Mouse (Mus musculus): ENCODE measurements around the gene Lcp1. TPM values are rescaled to one million over a fixed set of nuclear protein-coding genes. Genes with fewer than 3 reads are reported as not detected.

The Lcp1 gene
- polyA plus RNA-seq, 1 experiment from 2014 or later, result 40.9 TPM

DNA sequence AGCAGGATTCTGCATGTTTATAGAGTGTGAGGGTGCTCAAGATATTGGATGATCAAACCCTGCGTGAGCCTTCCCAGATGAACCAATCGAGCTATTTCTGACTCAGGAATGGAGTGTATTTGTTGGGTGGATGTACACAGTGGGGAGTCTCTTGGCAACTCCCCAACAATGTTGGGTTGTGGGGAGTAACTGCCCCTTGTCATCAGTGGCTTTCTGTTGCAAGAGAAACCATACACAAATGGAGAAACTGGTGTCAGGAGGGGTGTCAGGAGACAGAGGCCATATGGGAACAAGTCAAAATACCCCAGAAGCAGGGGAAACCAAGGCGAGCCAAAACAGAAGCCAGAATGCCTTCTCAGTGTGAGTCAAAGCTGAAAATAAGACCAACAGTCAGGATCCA, 20.2 kb downstream of the Lcp1 start:
- 49% methylated on average over 3 of the region's 3 CpGs for WGBS (ENCODE audit: insufficient replicate concordance)
- no peak overlapping the region for H3K27ac ChIP-seq (replicated peaks)
- peaks cover 19% of the 10 kb centered on the region for H3K4me1 ChIP-seq (replicated peaks)
- ATAC-seq (ENCODE audit: insufficient read depth), result no peak
- H3K4me2 ChIP-seq, result no peak overlapping the region
- H3K9me3 ChIP-seq (replicated peaks), result no peaks in the 10 kb centered on the region
- peaks cover 15% of the 10 kb centered on the region; the same call in 1 of the 2 replicates for H3K27me3 ChIP-seq
- H3K4me3 ChIP-seq (replicated peaks), result no peak overlapping the region
- no peaks in the 10 kb centered on the region for H3K36me3 ChIP-seq (replicated peaks)
- H3K9ac ChIP-seq, result no peak overlapping the region

DNA sequence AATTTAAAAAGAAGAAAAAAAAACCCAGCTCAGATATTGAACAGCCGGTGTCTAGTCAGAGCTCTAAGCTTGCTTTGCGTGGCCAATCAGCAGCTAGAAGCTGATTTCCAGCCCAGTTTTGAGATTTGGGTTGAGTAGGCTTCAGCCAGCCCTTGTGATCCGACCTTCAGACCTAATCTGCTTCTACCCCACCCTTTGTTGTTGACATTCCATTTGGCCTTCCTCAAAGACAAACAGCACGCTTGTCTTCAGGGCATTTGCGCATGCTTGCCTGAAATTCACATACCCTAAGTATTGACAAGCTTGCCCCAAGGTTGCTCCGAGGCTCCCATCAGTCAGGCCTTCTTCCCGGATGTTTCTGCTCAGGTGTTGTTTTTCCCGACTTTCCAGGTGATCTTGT, 23.6 kb downstream of the Lcp1 start:
- H3K36me3 ChIP-seq (replicated peaks), result no peaks in the 10 kb centered on the region
- peaks cover 15% of the 10 kb centered on the region; the same call in 1 of the 2 replicates for H3K27me3 ChIP-seq
- H3K4me3 ChIP-seq (replicated peaks), result no peak overlapping the region
- WGBS (ENCODE audit: insufficient replicate concordance), result 63% methylated on average over 8 of the region's 8 CpGs
- no peak overlapping the region for H3K9ac ChIP-seq
- ATAC-seq (ENCODE audit: insufficient read depth), result no peak
- H3K4me1 ChIP-seq (replicated peaks), result no peaks in the 10 kb centered on the region; the same call in 1 of the 2 replicates
- H3K27ac ChIP-seq (replicated peaks), result no peak overlapping the region
- no peaks in the 10 kb centered on the region for H3K9me3 ChIP-seq (replicated peaks)
- no peak overlapping the region for H3K4me2 ChIP-seq

DNA sequence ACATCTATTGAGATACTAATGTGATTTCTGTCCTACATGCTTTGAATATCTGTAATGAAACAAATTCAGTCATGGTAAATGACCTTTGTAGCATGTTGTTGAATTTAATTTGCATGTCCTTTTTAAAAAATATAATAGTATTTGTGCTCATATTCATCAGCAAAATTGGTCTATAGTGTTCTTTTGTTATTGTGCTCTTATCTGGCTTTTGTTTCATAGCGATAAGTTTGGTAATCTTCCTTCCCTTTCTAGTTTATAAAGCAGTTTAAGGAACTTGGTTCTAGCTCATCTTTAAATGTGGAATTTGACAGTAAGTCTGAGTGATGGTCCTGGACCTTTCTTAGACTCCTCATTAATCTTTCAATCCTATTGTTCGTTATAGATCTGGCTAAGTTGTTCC, 28.5 kb downstream of the Lcp1 start:
- H3K4me2 ChIP-seq, result no peak overlapping the region
- no peaks in the 10 kb centered on the region for H3K9me3 ChIP-seq (replicated peaks)
- H3K27me3 ChIP-seq, result peaks cover 9% of the 10 kb centered on the region; the same call in 1 of the 2 replicates
- ATAC-seq (ENCODE audit: insufficient read depth), result no peak
- H3K27ac ChIP-seq (replicated peaks), result no peak overlapping the region
- no peaks in the 10 kb centered on the region for H3K36me3 ChIP-seq (replicated peaks)
- peaks cover 6% of the 10 kb centered on the region; the same call in 1 of the 2 replicates for H3K4me1 ChIP-seq (replicated peaks)
- no peak overlapping the region for H3K9ac ChIP-seq
- H3K4me3 ChIP-seq (replicated peaks), result no peak overlapping the region
- WGBS (ENCODE audit: insufficient replicate concordance), result 68% methylated on average over 2 of the region's 2 CpGs

DNA sequence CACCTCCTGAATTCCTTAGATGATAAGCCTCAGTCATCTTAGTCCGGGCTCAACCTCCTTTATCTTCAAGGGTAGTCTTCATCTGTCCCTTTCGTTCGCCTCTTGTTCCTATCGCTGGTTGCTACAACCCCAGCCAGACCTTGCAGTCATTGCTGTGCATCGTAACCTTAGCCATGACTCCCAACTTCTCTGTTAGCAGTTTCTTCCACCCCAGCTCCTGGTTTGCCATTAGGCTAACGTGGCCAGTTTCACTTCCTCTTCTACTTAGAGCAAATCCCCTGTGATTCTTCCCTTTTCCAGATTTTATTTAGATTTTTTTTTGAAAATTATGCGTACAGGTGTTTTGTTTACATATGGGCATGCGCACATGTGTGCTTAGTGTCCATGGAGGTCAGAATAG, 33.0 kb downstream of the Lcp1 start:
- H3K4me2 ChIP-seq, result no peak overlapping the region
- WGBS (ENCODE audit: insufficient replicate concordance), result 60% methylated on average over 8 of the region's 8 CpGs
- no peaks in the 10 kb centered on the region for H3K9me3 ChIP-seq (replicated peaks)
- no peak overlapping the region for H3K27ac ChIP-seq (replicated peaks)
- H3K9ac ChIP-seq, result no peak overlapping the region
- 0 out of 2 replicates have a peak, but pooled peaks cover under 1% of the 10 kb centered on the region for H3K27me3 ChIP-seq
- no peak overlapping the region for H3K4me3 ChIP-seq (replicated peaks)
- H3K36me3 ChIP-seq (replicated peaks), result no peaks in the 10 kb centered on the region
- peaks cover 13% of the 10 kb centered on the region; the same call in 1 of the 2 replicates for H3K4me1 ChIP-seq (replicated peaks)
- ATAC-seq (ENCODE audit: insufficient read depth), result no peak

DNA sequence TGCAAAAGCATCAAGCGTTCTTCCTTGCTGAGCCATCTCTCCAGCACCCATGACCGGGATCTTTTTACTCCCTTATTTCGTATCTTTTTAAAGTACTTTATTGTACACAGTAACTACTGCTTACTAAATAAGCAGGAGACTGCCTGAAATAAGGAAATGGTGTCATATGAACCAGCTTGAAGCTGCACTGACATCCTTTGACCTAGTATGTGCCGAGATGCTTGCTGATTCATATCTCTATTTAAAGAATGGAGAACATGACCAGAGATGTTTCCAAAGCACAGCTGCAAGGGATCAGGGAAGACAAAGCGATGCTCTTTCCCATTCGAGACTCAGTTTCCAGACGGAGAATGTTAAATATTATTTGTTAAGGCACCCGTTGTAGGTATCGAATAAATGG, 33.4 kb downstream of the Lcp1 start:
- peaks cover 13% of the 10 kb centered on the region; the same call in 1 of the 2 replicates for H3K4me1 ChIP-seq (replicated peaks)
- 78% methylated on average over 9 of the region's 9 CpGs for WGBS (ENCODE audit: insufficient replicate concordance)
- H3K27ac ChIP-seq (replicated peaks), result no peak overlapping the region
- H3K9me3 ChIP-seq (replicated peaks), result no peaks in the 10 kb centered on the region
- H3K4me3 ChIP-seq (replicated peaks), result no peak overlapping the region
- no peak overlapping the region for H3K9ac ChIP-seq
- no peaks in the 10 kb centered on the region for H3K36me3 ChIP-seq (replicated peaks)
- no peak overlapping the region for H3K4me2 ChIP-seq
- H3K27me3 ChIP-seq, result 0 out of 2 replicates have a peak, but pooled peaks cover 5% of the 10 kb centered on the region
- no peak for ATAC-seq (ENCODE audit: insufficient read depth)

DNA sequence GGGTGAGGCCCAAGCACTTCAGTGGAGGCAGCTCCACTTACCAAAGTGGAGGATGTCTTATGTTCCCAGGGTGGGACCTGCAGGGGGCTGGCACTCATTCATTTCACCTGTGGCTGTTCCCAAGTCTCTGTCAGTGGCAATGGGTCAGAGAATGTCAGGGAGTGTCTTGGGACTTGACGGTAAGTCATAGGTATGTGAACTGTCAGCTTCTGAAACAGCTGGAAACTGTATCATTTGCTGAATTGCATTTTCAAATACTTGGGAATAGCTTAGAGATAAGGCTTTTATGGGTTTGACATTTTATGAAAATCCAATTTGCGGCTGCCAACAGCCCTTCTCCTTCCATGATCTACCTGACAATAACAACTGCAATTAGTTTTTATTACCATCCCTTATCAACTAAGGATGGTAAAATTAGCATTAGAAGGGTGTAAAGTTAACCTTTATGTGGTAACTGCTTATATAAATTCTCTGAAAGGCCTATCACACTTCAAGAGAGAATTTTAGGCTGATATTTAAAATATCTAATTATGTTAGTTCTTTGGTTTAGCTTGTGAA, 34.8 kb downstream of the Lcp1 start:
- H3K36me3 ChIP-seq (replicated peaks), result no peaks in the 10 kb centered on the region
- H3K9me3 ChIP-seq (replicated peaks), result no peaks in the 10 kb centered on the region
- peaks cover 16% of the 10 kb centered on the region; the same call in 1 of the 2 replicates for H3K4me1 ChIP-seq (replicated peaks)
- 82% methylated on average over 2 of the region's 2 CpGs for WGBS (ENCODE audit: insufficient replicate concordance)
- H3K27me3 ChIP-seq, result 0 out of 2 replicates have a peak, but pooled peaks cover 6% of the 10 kb centered on the region
- H3K9ac ChIP-seq, result no peak overlapping the region
- no peak overlapping the region for H3K27ac ChIP-seq (replicated peaks)
- ATAC-seq (ENCODE audit: insufficient read depth), result no peak
- no peak overlapping the region for H3K4me3 ChIP-seq (replicated peaks)
- H3K4me2 ChIP-seq, result no peak overlapping the region

DNA sequence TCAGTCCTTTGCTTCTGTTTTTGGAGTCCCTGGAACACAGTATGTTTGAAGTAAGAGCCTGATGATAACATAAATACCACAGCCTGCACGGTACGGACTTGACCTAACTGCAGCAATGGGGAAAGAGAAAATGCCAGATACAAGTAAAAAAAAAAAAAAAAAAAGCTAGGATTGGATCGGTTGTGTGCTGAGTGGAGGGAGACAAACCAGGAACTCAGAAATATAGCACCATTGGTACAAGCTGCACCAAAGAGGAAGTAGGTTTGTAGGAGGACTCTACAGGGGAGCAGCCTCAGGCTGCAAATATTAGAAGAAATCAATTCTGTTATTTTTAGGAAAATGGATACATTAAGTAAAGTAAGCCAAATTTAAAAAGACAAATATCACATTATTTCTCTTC, 37.6 kb downstream of the Lcp1 start:
- H3K36me3 ChIP-seq (replicated peaks), result no peaks in the 10 kb centered on the region
- ATAC-seq (ENCODE audit: insufficient read depth), result no peak
- no peak overlapping the region for H3K4me3 ChIP-seq (replicated peaks)
- no peak overlapping the region for H3K27ac ChIP-seq (replicated peaks)
- WGBS (ENCODE audit: insufficient replicate concordance), result 28% methylated on average over 3 of the region's 3 CpGs
- no peaks in the 10 kb centered on the region for H3K9me3 ChIP-seq (replicated peaks)
- H3K9ac ChIP-seq, result no peak overlapping the region
- peaks cover 17% of the 10 kb centered on the region; the same call in 1 of the 2 replicates for H3K27me3 ChIP-seq
- no peak overlapping the region for H3K4me2 ChIP-seq
- H3K4me1 ChIP-seq (replicated peaks), result peaks cover 16% of the 10 kb centered on the region; the same call in 1 of the 2 replicates

DNA sequence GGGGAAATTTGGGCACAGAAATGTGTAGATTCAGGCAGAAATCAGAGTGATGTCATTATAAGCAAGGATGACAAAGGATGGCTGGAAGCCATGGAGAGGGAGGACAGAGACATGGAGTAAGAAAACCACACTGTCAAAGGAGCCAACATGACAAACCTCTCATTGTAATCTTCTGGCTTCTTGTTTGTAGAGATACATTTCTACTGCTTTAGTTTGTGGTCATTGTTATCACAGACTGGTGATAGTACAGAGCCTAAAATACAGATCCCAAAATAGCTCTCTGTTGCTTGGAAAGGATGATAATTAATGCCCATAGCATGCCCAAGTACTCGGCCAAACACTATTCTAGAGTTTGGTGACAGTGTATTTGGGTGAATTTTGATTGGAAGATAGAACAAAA, 39.6 kb downstream of the Lcp1 start:
- no peak overlapping the region for H3K4me3 ChIP-seq (replicated peaks)
- H3K36me3 ChIP-seq (replicated peaks), result no peaks in the 10 kb centered on the region
- WGBS (ENCODE audit: insufficient replicate concordance), result 19% methylated on average over 1 of the region's 1 CpGs
- no peak overlapping the region for H3K4me2 ChIP-seq
- H3K9me3 ChIP-seq (replicated peaks), result no peaks in the 10 kb centered on the region
- H3K27me3 ChIP-seq, result peaks cover 20% of the 10 kb centered on the region; the same call in 1 of the 2 replicates
- peaks cover 13% of the 10 kb centered on the region for H3K4me1 ChIP-seq (replicated peaks)
- H3K9ac ChIP-seq, result no peak overlapping the region
- no peak overlapping the region for H3K27ac ChIP-seq (replicated peaks)
- no peak for ATAC-seq (ENCODE audit: insufficient read depth)

DNA sequence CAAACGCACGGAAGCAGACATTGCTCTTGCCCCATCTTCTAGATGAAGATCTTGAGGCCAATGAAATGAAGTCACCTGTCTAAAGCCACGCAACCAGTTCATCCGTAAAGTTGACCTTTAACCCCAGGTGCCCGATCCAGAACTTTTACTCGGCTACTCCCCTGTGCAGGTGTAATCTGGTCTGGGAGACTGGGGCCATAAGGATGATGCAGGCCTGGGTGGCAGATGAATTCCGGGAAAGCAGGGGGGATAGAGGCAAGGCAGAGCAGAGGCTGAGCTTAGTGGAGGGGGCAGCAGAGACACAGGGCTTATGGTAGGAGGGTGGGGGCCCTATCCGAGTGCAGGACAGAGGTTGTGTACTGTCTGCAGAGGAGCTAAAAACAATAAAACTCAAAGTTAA, 43.4 kb downstream of the Lcp1 start:
- 65% methylated on average over 8 of the region's 8 CpGs for whole genome bisulfite sequencing (ENCODE audit: insufficient replicate concordance)
- H3K9ac ChIP-seq, result no peak overlapping the region
- peaks cover 27% of the 10 kb centered on the region for H3K4me1 ChIP-seq (replicated peaks)
- H3K9me3 ChIP-seq (replicated peaks), result no peaks in the 10 kb centered on the region
- H3K27ac ChIP-seq (replicated peaks), result no peak overlapping the region
- H3K36me3 ChIP-seq (replicated peaks), result no peaks in the 10 kb centered on the region
- no peak overlapping the region for H3K4me2 ChIP-seq
- peaks cover 16% of the 10 kb centered on the region; the same call in 1 of the 2 replicates for H3K27me3 ChIP-seq
- no peak for ATAC-seq (ENCODE audit: insufficient read depth)
- no peak overlapping the region for H3K4me3 ChIP-seq (replicated peaks)

DNA sequence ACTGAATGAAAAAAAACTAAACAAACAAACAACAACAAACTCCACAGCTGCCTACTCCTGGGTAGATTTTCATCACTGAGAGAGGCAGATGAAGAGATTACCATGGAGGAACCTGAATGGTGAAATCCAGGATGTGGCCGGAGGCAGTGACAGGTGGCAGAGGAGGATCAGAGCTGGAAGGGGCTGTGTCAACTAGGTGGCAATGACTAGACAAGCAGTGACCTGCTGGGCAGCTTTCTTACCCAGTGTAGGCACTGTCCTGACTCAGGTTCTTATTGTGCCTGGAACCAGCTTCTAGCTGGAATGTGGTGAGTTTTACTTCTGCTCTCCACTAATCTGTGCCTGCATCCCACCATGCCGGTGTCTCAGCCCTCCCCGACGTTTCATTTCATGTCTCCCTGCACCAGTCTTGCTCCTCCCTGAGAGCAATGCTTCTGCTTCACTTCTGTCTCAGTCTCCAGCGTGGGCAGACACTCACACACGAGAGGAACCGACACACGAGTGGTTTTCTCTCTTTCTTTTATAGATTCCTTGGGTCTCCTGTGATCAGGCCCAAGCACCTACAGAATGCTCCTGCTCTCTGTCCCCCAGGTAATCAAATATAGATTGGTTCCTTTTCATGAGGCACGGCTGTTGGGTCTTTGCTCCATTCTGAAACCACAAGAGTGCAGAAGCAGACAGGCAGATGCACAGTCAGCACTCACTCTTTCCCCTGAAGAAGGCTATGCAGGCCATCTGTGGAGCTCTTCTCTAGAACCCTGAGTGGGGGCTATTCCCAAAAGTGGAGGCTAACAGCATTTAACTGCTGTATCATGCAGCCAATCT, 44.0 kb downstream of the Lcp1 start:
- 41% methylated on average over 9 of the region's 9 CpGs for WGBS (ENCODE audit: insufficient replicate concordance)
- Histone ChIP-seq H3K36me3 (replicated peaks) (no peaks in the 10 kb centered on the region), H3K4me2 (peak overlapping the region; percentile 6; the same call in 1 of the 2 replicates), H3K27me3 (peaks cover 15% of the 10 kb centered on the region; the same call in 1 of the 2 replicates), H3K4me3 (replicated peaks) (no peak overlapping the region), H3K9ac (no peak overlapping the region), H3K4me1 (replicated peaks) (peaks cover 34% of the 10 kb centered on the region), H3K27ac (replicated peaks) (peak overlapping the region; percentile 11; the same call in 1 of the 2 replicates), H3K9me3 (replicated peaks) (no peaks in the 10 kb centered on the region)
- ATAC-seq (ENCODE audit: insufficient read depth), result no peak

DNA sequence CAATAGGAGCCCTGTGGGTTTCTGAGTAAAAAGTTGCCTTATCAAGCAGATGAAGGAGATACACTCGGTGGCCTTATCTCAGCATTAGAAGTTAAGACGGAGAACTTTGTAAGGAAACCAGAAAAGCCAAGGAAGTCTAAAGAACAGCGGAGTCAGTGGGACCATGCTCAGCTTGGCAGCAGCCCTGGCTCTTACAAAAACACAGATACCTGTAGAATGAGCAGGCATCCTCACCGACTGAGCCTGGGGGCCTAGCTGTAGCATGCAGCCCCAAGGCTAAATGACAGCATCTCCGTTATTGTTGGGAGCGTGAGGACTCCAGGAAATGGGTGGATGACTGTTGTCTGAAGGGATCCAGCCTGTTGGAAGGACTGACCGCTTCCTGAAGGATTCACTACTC, 44.9 kb downstream of the Lcp1 start:
- Histone ChIP-seq H3K9me3 (replicated peaks) (no peaks in the 10 kb centered on the region), H3K27me3 (peaks cover 15% of the 10 kb centered on the region; the same call in 1 of the 2 replicates), H3K9ac (no peak overlapping the region), H3K27ac (replicated peaks) (peak overlapping the region; percentile 11; the same call in 1 of the 2 replicates), H3K4me2 (no peak overlapping the region), H3K36me3 (replicated peaks) (no peaks in the 10 kb centered on the region), H3K4me3 (replicated peaks) (no peak overlapping the region), H3K4me1 (replicated peaks) (peaks cover 39% of the 10 kb centered on the region)
- 44% methylated on average over 7 of the region's 7 CpGs for WGBS (ENCODE audit: insufficient replicate concordance)
- no peak for ATAC-seq (ENCODE audit: insufficient read depth)

Measured in liver, embryonic 15.5 days (tissue).